9 mouse cellular contexts compared by ENCODE assay signal in genomic region chr6:128134196-128134924, GRCm38 (mm10). TPM values are rescaled to one million over a fixed set of nuclear protein-coding genes. Genes with fewer than 3 reads are reported as not detected.
DNase-seq lines count a peak whose midpoint lies in the region; ATAC-seq and TF ChIP-seq lines count a peak whose summit lies in the region.
"Had no signal": no experiment of that assay in that cellular context is flagged by ENCODE, and none has a peak within 500 bp of the region (broad histone marks: within the 10 kb centered on the region; RNA-seq: fewer than 3 reads in every experiment).

No protein-coding gene starts in this region.

- TF ChIP-seq CTCF in spleen, adult 2 months (IDR thresholded peaks at IDR 0.05; ENCODE audit: extremely low read depth, insufficient read depth, insufficient read length, insufficient replicate concordance): no peak
- TF ChIP-seq CTCF in stomach, postnatal 0 days (IDR thresholded peaks at IDR 0.05; ENCODE audit: low read depth): no peak

- TF ChIP-seq EP300 in stomach, postnatal 0 days (optimal IDR thresholded peaks at IDR 0.05): no peak

- no peaks in the 10 kb centered on the region for H3K4me1 ChIP-seq in spleen, adult 2 months (ENCODE audit: control insufficient read depth, insufficient read depth, insufficient read length)
- peaks cover 62% of the 10 kb centered on the region for H3K4me1 ChIP-seq in limb, embryonic 10.5 days
- peaks cover 19% of the 10 kb centered on the region for H3K4me1 ChIP-seq in stomach, postnatal 0 days (replicated peaks; ENCODE audit: control insufficient read depth, insufficient read depth)

- TF ChIP-seq POLR2A in spleen, adult 2 months (IDR thresholded peaks at IDR 0.05; ENCODE audit: low read depth, low read length): no peak

- DNase-seq in adrenal gland, adult 2 months: peak; percentile 34
- no peak for DNase-seq in adrenal gland, postnatal 4 days (ENCODE audit: low spot score in 2 of 2)
- DNase-seq in spleen, adult 2 months (ENCODE audit: low read depth in 1 of 2, low spot score in 2 of 2): no peak
- DNase-seq in spleen, postnatal 4 days (ENCODE audit: low spot score in 2 of 2): no peak
- no peak for DNase-seq in limb, embryonic 10.5 days (ENCODE audit: low spot score)
- no peak for DNase-seq in stomach, postnatal 0 days (ENCODE audit: low spot score)
- no peak for DNase-seq in right cerebral cortex, postnatal 25 days
- no peak for DNase-seq in ovary, postnatal 10 days (ENCODE audit: low spot score)

- 65% methylated on average over 8 of the region's 8 CpGs for WGBS in spleen, adult 2 months
- WGBS in limb, embryonic 10.5 days: 30% methylated on average over 8 of the region's 8 CpGs
- WGBS in stomach, postnatal 0 days: 31% methylated on average over 8 of the region's 8 CpGs

- H3K27me3 ChIP-seq in spleen, adult 2 months (ENCODE audit: control insufficient read depth, insufficient read depth, low read length): no peaks in the 10 kb centered on the region
- no peaks in the 10 kb centered on the region for H3K27me3 ChIP-seq in limb, embryonic 10.5 days (ENCODE audit: low read depth, poor library complexity, severe bottlenecking)
- no peaks in the 10 kb centered on the region for H3K27me3 ChIP-seq in stomach, postnatal 0 days (ENCODE audit: control insufficient read depth, insufficient read depth, low read length)

- H3K9me3 ChIP-seq in limb, embryonic 10.5 days (replicated peaks): no peaks in the 10 kb centered on the region
- H3K9me3 ChIP-seq in stomach, postnatal 0 days (ENCODE audit: control insufficient read depth, low read length): no peaks in the 10 kb centered on the region

- H3K4me2 ChIP-seq in stomach, postnatal 0 days (replicated peaks; ENCODE audit: low read depth): no peak overlapping the region

- H3K9ac ChIP-seq in stomach, postnatal 0 days (ENCODE audit: low read length): no peak overlapping the region

- H3K27ac ChIP-seq in spleen, adult 2 months (ENCODE audit: insufficient read depth, low read length): peak overlapping the region; percentile 46; the same call in 1 of the 2 replicates
- H3K27ac ChIP-seq in limb, embryonic 10.5 days: peak overlapping the region; percentile 53
- peak overlapping the region; percentile 67 for H3K27ac ChIP-seq in stomach, postnatal 0 days (replicated peaks)

- no peaks in the 10 kb centered on the region for H3K36me3 ChIP-seq in spleen, adult 2 months (ENCODE audit: control insufficient read depth, insufficient read depth, low read length)
- H3K36me3 ChIP-seq in limb, embryonic 10.5 days: peaks cover 3% of the 10 kb centered on the region; the same call in 1 of the 2 replicates
- no peaks in the 10 kb centered on the region for H3K36me3 ChIP-seq in stomach, postnatal 0 days (ENCODE audit: control insufficient read depth, insufficient read depth, low read length)

- no peak overlapping the region for H3K4me3 ChIP-seq in spleen, adult 2 months (ENCODE audit: extremely low read depth, insufficient read depth, insufficient read length)
- H3K4me3 ChIP-seq in limb, embryonic 10.5 days: no peak overlapping the region
- no peak overlapping the region for H3K4me3 ChIP-seq in stomach, postnatal 0 days (ENCODE audit: low read depth, low read length)
- H3K4me3 ChIP-seq: erythroblast, embryonic 14.5 days had no signal

- ATAC-seq in stomach, postnatal 0 days (ENCODE audit: low FRiP score, low TSS enrichment): peak; percentile 36; the same call in 1 of the 2 replicates

RNA-seq across cellular contexts. Expression of gene Tspan9, which starts 9.0 kb away (rescaled TPM):
- total RNA-seq in adrenal gland, adult 2 months (2021): 10 to 100 TPM; 47.8 to 66.5 TPM
- polyA plus RNA-seq in adrenal gland, adult 2 months (2012; rRNA removed): 38.7 and 44.7 TPM in 2 replicates
- total RNA-seq in adrenal gland, postnatal 4 days (2021): 10 to 100 TPM; 80.4 to 83.3 TPM
- 29.8 and 30.6 TPM in 2 replicates for polyA plus RNA-seq in spleen, adult 2 months (2012; rRNA removed)
- polyA plus RNA-seq in limb, embryonic 10.5 days (2016; fragmentation: Nextera tagmentation; extraction: Ambion mirVana): 61.2 and 78.5 TPM in 2 replicates
- 77.3 and 85.9 TPM in 2 replicates for polyA plus RNA-seq in stomach, postnatal 0 days (2015; fragmentation: Nextera tagmentation; extraction: Ambion mirVana)
